Mouse (Mus musculus) kidney, adult 11 months (tissue): ENCODE measurements around the gene Gm3532.
"Not testable (repeated sequence)": the region's sequence is repeated elsewhere in the genome, so short reads cannot be mapped to it uniquely, and the experiment has no call there.

Experiments
- DNase-seq: peaks from one replicate; pipeline ENCODE4 v3.0.0; 2022

The Gm3532 gene

DNA sequence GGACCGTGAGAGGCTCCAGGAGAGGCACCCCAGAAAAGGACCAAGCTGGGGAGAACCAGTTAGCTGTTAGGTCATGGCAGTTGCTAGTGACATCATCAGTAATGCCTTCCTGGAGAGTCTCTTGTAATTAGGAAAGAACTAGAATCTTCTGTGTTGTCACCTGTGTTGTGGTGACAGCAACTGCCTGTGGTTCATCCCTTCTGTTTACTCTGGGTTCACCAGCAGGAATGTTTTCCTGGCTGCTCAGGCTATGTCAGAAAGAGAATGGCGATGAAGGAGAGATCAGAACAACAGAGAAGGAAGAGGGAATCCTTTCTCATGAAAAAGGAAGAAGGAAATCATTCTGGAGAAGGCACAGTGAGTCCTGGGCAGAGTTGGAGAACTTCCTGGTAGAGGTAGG is at the start of gene Gm3532:
Gm3532 (plus strand) TSS at position 301 of the 400 bp plus-strand sequence.
- not testable (repeated sequence) for DNase-seq

DNA sequence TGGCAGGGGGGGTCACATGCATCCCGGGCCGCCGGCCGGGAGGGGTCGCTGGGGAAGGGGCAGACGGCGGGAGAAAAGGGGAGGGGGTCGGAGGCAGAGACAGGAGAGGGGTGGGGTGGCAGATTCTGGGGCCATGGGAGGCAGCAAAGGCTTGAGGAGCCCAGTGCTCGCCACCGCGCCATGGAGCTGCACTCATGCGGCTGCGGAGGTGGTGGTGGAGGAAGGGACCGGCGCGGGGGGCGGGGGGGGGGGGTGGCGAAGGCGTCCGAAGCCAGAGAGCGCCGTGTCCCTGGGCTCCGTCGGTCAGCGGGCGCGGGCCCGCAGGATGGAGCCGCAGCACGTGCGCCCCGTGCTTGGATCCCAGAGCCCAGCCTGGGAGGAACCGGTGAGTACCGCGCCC is 36.9 kb upstream of the Gm3532 start, which contains the start of gene Gm3488:
Gm3488 (plus strand) TSS at position 301 of the 400 bp plus-strand sequence.
- DNase-seq, result not testable (repeated sequence)
